Mouse (Mus musculus) hindbrain, embryonic 11.5 days (tissue): ENCODE results near the gene Zfp523. TPM values are rescaled to one million over a fixed set of nuclear protein-coding genes. Genes with fewer than 3 reads are reported as not detected.

Experiments
- ATAC-seq: fragments of 200-750 bp; cut with Nextera tagmentation; 2 replicates; pipeline ENCODE4 v1.8.0; 2017; ENCODE audit warnings: mild to moderate bottlenecking, moderate TSS enrichment, moderate library complexity; ENCODE audit not compliant: low FRiP score
- DNase-seq: peaks from one replicate; pipeline ENCODE4 v3.0.0-alpha.2; 2015; ENCODE audit warnings: low spot score
- H3K27ac ChIP-seq: fragments of 300-500 bp; sonication (generic); 2 replicates; pipeline ENCODE4 v1.5.1; 2014; ENCODE audit warnings: mild to moderate bottlenecking, low read depth, low read length
- H3K27me3 ChIP-seq: fragments of 300-500 bp; sonication (generic); 2 replicates; pipeline ENCODE4 v1.6.1; 2014; ENCODE audit warnings: mild to moderate bottlenecking, low read length, moderate library complexity, mixed read lengths; ENCODE audit not compliant: control insufficient read depth, insufficient read depth
- H3K36me3 ChIP-seq: fragments of 300-500 bp; sonication (generic); 2 replicates; pipeline ENCODE4 v1.6.1; 2014; ENCODE audit warnings: mild to moderate bottlenecking, low read length, moderate library complexity, mixed read lengths; ENCODE audit not compliant: control insufficient read depth, insufficient read depth
- H3K4me1 ChIP-seq: fragments of 300-500 bp; sonication (generic); replicated peaks from 2 replicates; pipeline ENCODE4 v1.6.1; 2014; ENCODE audit warnings: low read length, mixed read lengths; ENCODE audit not compliant: control insufficient read depth, insufficient read depth
- H3K4me2 ChIP-seq: fragments of 300-500 bp; sonication (generic); replicated peaks from 2 replicates; pipeline ENCODE4 v1.6.1; 2014; ENCODE audit warnings: mild to moderate bottlenecking, low read depth, low read length
- H3K4me3 ChIP-seq: fragments of 300-500 bp; sonication (generic); 2 replicates; pipeline ENCODE4 v1.5.1; 2014; ENCODE audit warnings: low read depth, low read length
- H3K9ac ChIP-seq: fragments of 300-500 bp; sonication (generic); 2 replicates; pipeline ENCODE4 v1.6.1; 2014; ENCODE audit warnings: low read depth, low read length
- H3K9me3 ChIP-seq: fragments of 300-500 bp; sonication (generic); 2 replicates; pipeline ENCODE4 v1.6.1; 2016; ENCODE audit warnings: low read length; ENCODE audit not compliant: control insufficient read depth
- WGBS: fragments of 180-500 bp; shearing (Covaris S2); extraction: QIAGEN DNeasy Blood & Tissue Kit; methylation state at CpG from one replicate; pipeline ENCODE4 v1.1.7; 2014; 5-methylcytosine and 5-hydroxymethylcytosine counted together
- polyA plus RNA-seq: library from polyadenylated mRNA; unstranded; fragments of >200 nt; fragmentation: Nextera tagmentation; extraction: Ambion mirVana; gene quantifications from 2 replicates; pipeline ENCODE4 v1.2.1, GENCODE M21; 2014

Zfp523 gene
- polyA plus RNA-seq, 1 experiment from 2014 or later: 29.5 TPM

- H3K36me3 ChIP-seq: no peaks in the 10 kb centered on the region
- H3K4me2 ChIP-seq: no peak overlapping the region
- no peaks in the 10 kb centered on the region for H3K9me3 ChIP-seq
- no peaks in the 10 kb centered on the region for H3K27me3 ChIP-seq
- DNase-seq (no peak), ATAC-seq (no peak)
- H3K4me1 ChIP-seq: no peaks in the 10 kb centered on the region; the same call in 1 of the 2 replicates
- no peak overlapping the region for H3K9ac ChIP-seq
- no peak overlapping the region for H3K27ac ChIP-seq
- no peak overlapping the region for H3K4me3 ChIP-seq
- WGBS: 89% methylated on average over 10 of the region's 10 CpGs
Observed at GRCm38 (mm10) chr17:28224615-28225014, 47.7 kb downstream of the Zfp523 start.

- no peaks in the 10 kb centered on the region for H3K9me3 ChIP-seq
- H3K4me3 ChIP-seq: peak overlapping the region; percentile 18
- DNase-seq (peak; percentile 89), ATAC-seq (peak; percentile 62)
- WGBS: under 1% methylated on average over 21 of the region's 21 CpGs
- H3K36me3 ChIP-seq: no peaks in the 10 kb centered on the region
- no peaks in the 10 kb centered on the region; the same call in 1 of the 2 replicates for H3K4me1 ChIP-seq
- no peak overlapping the region for H3K27ac ChIP-seq
- peak overlapping the region; percentile 46 for H3K4me2 ChIP-seq
- H3K27me3 ChIP-seq: no peaks in the 10 kb centered on the region
- H3K9ac ChIP-seq: peak overlapping the region; percentile 40
Observed at GRCm38 (mm10) chr17:28226014-28226413, 49.1 kb downstream of the Zfp523 start.

- DNase-seq: no peak
Observed at GRCm38 (mm10) chr17:28230486-28230885, 53.6 kb downstream of the Zfp523 start.

GRCm38 (mm10) chr17:28231026-28231736 is 54.3 kb downstream of the Zfp523 start:
- no peak for ATAC-seq
- Histone ChIP-seq H3K4me1 (no peaks in the 10 kb centered on the region), H3K9ac (no peak overlapping the region), H3K27me3 (no peaks in the 10 kb centered on the region), H3K4me2 (no peak overlapping the region), H3K36me3 (no peaks in the 10 kb centered on the region), H3K4me3 (no peak overlapping the region), H3K9me3 (no peaks in the 10 kb centered on the region), H3K27ac (no peak overlapping the region)
- 86% methylated on average over 18 of the region's 18 CpGs for WGBS
- no peak for DNase-seq

More at GRCm38 (mm10) chr17:28230486-28230885, 53.6 kb downstream of the Zfp523 start:
- H3K9ac ChIP-seq: no peak overlapping the region
- WGBS: 90% methylated on average over 6 of the region's 6 CpGs
- no peaks in the 10 kb centered on the region for H3K27me3 ChIP-seq
- no peaks in the 10 kb centered on the region for H3K4me1 ChIP-seq
- H3K4me2 ChIP-seq: no peak overlapping the region
- no peak overlapping the region for H3K27ac ChIP-seq
- H3K4me3 ChIP-seq: no peak overlapping the region
- ATAC-seq: no peak
- no peaks in the 10 kb centered on the region for H3K36me3 ChIP-seq
- no peaks in the 10 kb centered on the region for H3K9me3 ChIP-seq

GRCm38 (mm10) chr17:28232475-28233060 is 55.6 kb downstream of the Zfp523 start, which contains the start of gene Ppard:
Ppard (plus strand) TSS chr17:28232700.
- H3K4me3 ChIP-seq: peak within 1 kb of the TSS; percentile 77
- H3K9ac ChIP-seq: peak within 1 kb of the TSS; percentile 79
- DNase-seq (peak; percentile 99), ATAC-seq (peak; percentile 94)
- H3K9me3 ChIP-seq: no peaks in the 10 kb centered on the region
- H3K27ac ChIP-seq: 0 out of 2 replicates have a peak within 1 kb of the TSS, but pooled peaks have one; percentile 54
- H3K36me3 ChIP-seq: no peaks in the 10 kb centered on the region
- H3K4me2 ChIP-seq: peak within 1 kb of the TSS; percentile 92
- no peaks in the 10 kb centered on the region for H3K4me1 ChIP-seq
- no peaks in the 10 kb centered on the region for H3K27me3 ChIP-seq
- under 1% methylated on average over 51 of the region's 57 CpGs for WGBS

GRCm38 (mm10) chr17:28233091-28233731 is 56.3 kb downstream of the Zfp523 start:
- 8% methylated on average over 17 of the region's 17 CpGs for WGBS
- Histone ChIP-seq H3K4me3 (peak overlapping the region; percentile 77), H3K27me3 (no peaks in the 10 kb centered on the region), H3K36me3 (no peaks in the 10 kb centered on the region), H3K4me1 (no peaks in the 10 kb centered on the region), H3K4me2 (peak overlapping the region; percentile 92), H3K27ac (0 out of 2 replicates have a peak overlapping the region, but pooled peaks have one; percentile 54), H3K9ac (peak overlapping the region; percentile 79), H3K9me3 (no peaks in the 10 kb centered on the region)
- ATAC-seq: peak; percentile 64
- no peak for DNase-seq

- Histone ChIP-seq H3K27ac (no peak overlapping the region), H3K4me2 (no peak overlapping the region), H3K4me1 (no peaks in the 10 kb centered on the region), H3K36me3 (no peaks in the 10 kb centered on the region), H3K9ac (no peak overlapping the region), H3K9me3 (no peaks in the 10 kb centered on the region), H3K27me3 (no peaks in the 10 kb centered on the region), H3K4me3 (no peak overlapping the region)
- DNase-seq (no peak), ATAC-seq (no peak)
- WGBS: 84% methylated on average over 5 of the region's 5 CpGs
Observed at GRCm38 (mm10) chr17:28234641-28235040, 57.7 kb downstream of the Zfp523 start.

GRCm38 (mm10) chr17:28235982-28236635 is 59.2 kb downstream of the Zfp523 start:
- no peak overlapping the region for H3K27ac ChIP-seq
- no peaks in the 10 kb centered on the region for H3K27me3 ChIP-seq
- no peak for ATAC-seq
- no peak for DNase-seq
- WGBS: 83% methylated on average over 7 of the region's 7 CpGs
- H3K4me1 ChIP-seq: no peaks in the 10 kb centered on the region
- H3K36me3 ChIP-seq: no peaks in the 10 kb centered on the region
- H3K9me3 ChIP-seq: no peaks in the 10 kb centered on the region
- no peak overlapping the region for H3K4me2 ChIP-seq
- no peak overlapping the region for H3K9ac ChIP-seq
- no peak overlapping the region for H3K4me3 ChIP-seq
